Mouse (Mus musculus) right cerebral cortex, postnatal 25 days (tissue): ENCODE results near the gene Tdo2.
A peak's percentile ranks its signal among the peaks of the same experiment; 100 is the strongest.

Experiments
- DNase-seq: peaks from one replicate; pipeline ENCODE4 v3.0.0; 2022

Gene Tdo2

GRCm38 (mm10) chr3:81938924-81939323 is 37.1 kb downstream of the Tdo2 start:
- DNase-seq, result no peak

- DNase-seq, result no peak
Observed at GRCm38 (mm10) chr3:81933348-81933747, 42.7 kb downstream of the Tdo2 start.

- peak; percentile 78 for DNase-seq
Observed at GRCm38 (mm10) chr3:81932141-81933101, 43.6 kb downstream of the Tdo2 start, which contains the start of gene Ctso. TSS of gene Ctso (plus strand) at chr3:81932601.

GRCm38 (mm10) chr3:81931695-81932094 is 44.3 kb downstream of the Tdo2 start:
- DNase-seq, result no peak

- no peak for DNase-seq
Observed at GRCm38 (mm10) chr3:81929073-81929472, 46.9 kb downstream of the Tdo2 start.

GRCm38 (mm10) chr3:81926764-81927325 is 49.2 kb downstream of the Tdo2 start:
- DNase-seq, result peak; percentile 14

GRCm38 (mm10) chr3:81925856-81926255 is 50.1 kb downstream of the Tdo2 start:
- DNase-seq, result no peak

GRCm38 (mm10) chr3:81924931-81925330 is 51.1 kb downstream of the Tdo2 start:
- no peak for DNase-seq

- no peak for DNase-seq
Observed at GRCm38 (mm10) chr3:81922910-81923309, 53.1 kb downstream of the Tdo2 start.

GRCm38 (mm10) chr3:81919681-81920080 is 56.3 kb downstream of the Tdo2 start:
- no peak for DNase-seq

- DNase-seq, result no peak
Observed at GRCm38 (mm10) chr3:81918215-81918614, 57.8 kb downstream of the Tdo2 start.

GRCm38 (mm10) chr3:81917354-81917935 is 58.6 kb downstream of the Tdo2 start:
- no peak for DNase-seq

- no peak for DNase-seq
Observed at GRCm38 (mm10) chr3:81916030-81916686, 59.8 kb downstream of the Tdo2 start.

- no peak for DNase-seq
Observed at GRCm38 (mm10) chr3:81910286-81911036, 65.5 kb downstream of the Tdo2 start.
